Mouse (Mus musculus) ovary, adult 18-20 months (tissue): Measurements from ENCODE around the gene Hace1.

Experiments used
- DNase-seq: peaks from one replicate; pipeline ENCODE4 v3.0.0; 2022; ENCODE audit warnings: low spot score, mixed read lengths

Hace1 gene

GRCm38 (mm10) chr10:45706849-45707248 is 129.2 kb downstream of the Hace1 start:
- no peak for DNase-seq

GRCm38 (mm10) chr10:45710848-45711247 is 133.2 kb downstream of the Hace1 start:
- no peak for DNase-seq

GRCm38 (mm10) chr10:45711348-45711747 is 133.7 kb downstream of the Hace1 start:
- DNase-seq, result no peak
